Mouse (Mus musculus): ENCODE results near the gene Jtb.

- TF ChIP-seq EP300 (IDR thresholded peaks at IDR 0.05; ENCODE audit: low read depth) (0 out of 2 replicates have a peak, but pooled peaks have one; percentile 22), CTCF (IDR thresholded peaks at IDR 0.05; ENCODE audit: low read depth) (no peak)
These were observed 322 bp upstream of the Jtb start for GRCm38 (mm10) chr3:90231075-90231474.
